Mouse (Mus musculus) lung, embryonic 15.5 days (tissue): ENCODE measurements around the gene Kcng3. TPM values are rescaled to one million over a fixed set of nuclear protein-coding genes. Genes with fewer than 3 reads are reported as not detected.
A peak's percentile ranks its signal among the peaks of the same experiment; 100 is the strongest.

Experiments used
- ATAC-seq: fragments of 200-750 bp; cut with Nextera tagmentation; 2 replicates; pipeline ENCODE4 v1.8.0; 2017; ENCODE audit warnings: moderate number of reproducible peaks, borderline replicate concordance; ENCODE audit not compliant: low FRiP score, low TSS enrichment; ENCODE audit errors: extremely low read depth
- H3K27ac ChIP-seq: fragments of 300-500 bp; sonication (generic); 2 replicates; pipeline ENCODE4 v1.5.1; 2015; ENCODE audit warnings: moderate library complexity, mild to moderate bottlenecking, inconsistent platforms
- H3K27me3 ChIP-seq: fragments of 300-500 bp; sonication (generic); 2 replicates; pipeline ENCODE4 v1.6.1; 2015; ENCODE audit warnings: inconsistent platforms
- H3K36me3 ChIP-seq: fragments of 300-500 bp; sonication (generic); 2 replicates; pipeline ENCODE4 v1.6.1; 2015; ENCODE audit warnings: inconsistent platforms
- H3K4me1 ChIP-seq: fragments of 300-500 bp; sonication (generic); 2 replicates; pipeline ENCODE4 v1.6.1; 2015; ENCODE audit warnings: inconsistent platforms
- H3K4me2 ChIP-seq: fragments of 300-500 bp; sonication (generic); 2 replicates; pipeline ENCODE4 v1.6.1; 2015; ENCODE audit warnings: inconsistent platforms, mild to moderate bottlenecking, moderate library complexity
- H3K4me3 ChIP-seq: fragments of 300-500 bp; sonication (generic); 2 replicates; pipeline ENCODE4 v1.5.1; 2015; ENCODE audit warnings: mild to moderate bottlenecking, inconsistent platforms
- H3K9ac ChIP-seq: fragments of 300-500 bp; sonication (generic); 2 replicates; pipeline ENCODE4 v1.6.1; 2015; ENCODE audit warnings: inconsistent platforms
- H3K9me3 ChIP-seq: fragments of 300-500 bp; sonication (generic); 2 replicates; pipeline ENCODE4 v1.6.1; 2016; ENCODE audit warnings: inconsistent platforms
- WGBS: fragments of 180-500 bp; shearing (Covaris S2); methylation state at CpG from one replicate; pipeline ENCODE4 v1.1.7; 2015; 5-methylcytosine and 5-hydroxymethylcytosine counted together
- polyA plus RNA-seq: library from polyadenylated mRNA; unstranded; fragments of >200 nt; fragmentation: Nextera tagmentation; extraction: Ambion mirVana; gene quantifications from 2 replicates; pipeline ENCODE4 v1.2.1, GENCODE M21; 2015

Kcng3 gene
- polyA plus RNA-seq: not detected in 2 replicates

DNA sequence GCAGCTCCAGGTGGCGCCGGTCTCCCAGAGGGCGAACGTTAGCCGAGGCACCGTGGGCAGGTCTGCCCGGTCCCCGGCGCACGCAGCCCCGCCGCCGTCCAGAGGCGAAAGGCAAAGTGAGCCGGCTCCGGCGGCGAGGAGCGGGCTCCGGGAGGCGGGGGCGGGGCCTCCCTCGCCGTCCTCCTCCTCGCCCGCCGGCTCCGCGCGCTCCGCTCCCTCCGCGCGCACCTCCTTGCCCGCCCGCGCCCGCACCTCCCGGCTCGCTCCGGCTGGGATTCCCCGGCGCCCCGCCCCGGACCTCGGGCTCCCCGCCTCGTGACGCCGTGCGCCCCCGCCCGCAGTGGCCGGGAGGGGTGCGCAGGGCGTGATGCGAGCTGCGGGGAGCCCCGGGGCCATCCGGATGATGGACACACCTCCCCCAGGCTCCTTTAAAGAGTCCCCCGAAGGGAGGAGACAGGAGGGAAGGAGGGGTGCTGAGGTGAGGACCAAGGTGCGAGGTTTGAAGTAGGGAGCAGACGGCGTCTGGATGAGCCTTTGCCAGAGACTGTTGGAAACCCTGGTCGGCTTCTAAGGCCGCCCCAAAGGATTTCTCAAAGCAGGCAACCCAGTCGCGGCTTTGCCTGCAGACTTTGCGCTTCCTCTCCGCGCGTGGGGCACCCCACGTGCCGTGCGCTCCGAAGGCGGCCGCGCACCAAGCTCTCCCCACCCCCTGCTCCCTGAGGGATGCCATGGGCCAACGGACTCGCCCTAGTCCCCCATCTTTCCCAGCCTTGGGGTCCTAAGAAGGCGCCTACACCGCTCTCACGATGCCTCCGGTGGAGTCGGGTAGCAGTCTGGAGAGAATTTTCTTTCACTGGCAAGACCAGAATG, at the start of gene Kcng3:
Gene Kcng3 (minus strand): TSS at position 113 of the 870 bp plus-strand sequence.
- no peaks in the 10 kb centered on the region for H3K36me3 ChIP-seq
- H3K4me1 ChIP-seq: peaks cover 21% of the 10 kb centered on the region
- peak within 1 kb of the TSS; percentile 31; the same call in 1 of the 2 replicates for H3K9ac ChIP-seq
- no peak within 1 kb of the TSS for H3K27ac ChIP-seq
- peaks cover 80% of the 10 kb centered on the region for H3K27me3 ChIP-seq
- H3K4me2 ChIP-seq: peak within 1 kb of the TSS; percentile 93
- WGBS: under 1% methylated on average over 69 of the region's 86 CpGs
- peak; percentile 64 for ATAC-seq
- no peaks in the 10 kb centered on the region; the same call in 1 of the 2 replicates for H3K9me3 ChIP-seq
- peak within 1 kb of the TSS; percentile 54 for H3K4me3 ChIP-seq

DNA sequence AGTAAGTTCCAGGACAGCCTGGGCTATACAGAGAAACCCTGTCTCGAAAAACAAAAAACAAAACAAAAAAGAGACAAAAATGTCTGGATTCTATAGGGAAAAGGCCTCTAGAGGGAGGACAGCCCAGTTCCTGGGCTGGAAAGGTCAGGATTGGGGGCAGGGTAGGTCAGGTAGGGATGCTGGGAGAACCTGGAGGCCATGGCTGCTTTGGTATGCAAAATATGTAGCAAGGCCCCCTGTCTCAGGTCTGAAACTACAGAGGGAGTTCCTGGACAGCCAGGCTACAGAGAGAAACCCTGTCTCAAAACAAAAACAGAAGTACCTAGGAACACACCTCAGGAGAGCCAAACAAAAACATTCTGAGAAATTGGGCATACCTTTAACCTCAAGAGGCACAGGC, 45.7 kb upstream of the Kcng3 start:
- ATAC-seq: no peak
- no peak overlapping the region for H3K9ac ChIP-seq
- no peak overlapping the region for H3K27ac ChIP-seq
- H3K4me2 ChIP-seq: no peak overlapping the region
- no peaks in the 10 kb centered on the region for H3K9me3 ChIP-seq
- 73% methylated on average over 1 of the region's 1 CpGs for WGBS
- no peak overlapping the region for H3K4me3 ChIP-seq
- H3K4me1 ChIP-seq: no peaks in the 10 kb centered on the region
- H3K27me3 ChIP-seq: no peaks in the 10 kb centered on the region
- no peaks in the 10 kb centered on the region for H3K36me3 ChIP-seq

DNA sequence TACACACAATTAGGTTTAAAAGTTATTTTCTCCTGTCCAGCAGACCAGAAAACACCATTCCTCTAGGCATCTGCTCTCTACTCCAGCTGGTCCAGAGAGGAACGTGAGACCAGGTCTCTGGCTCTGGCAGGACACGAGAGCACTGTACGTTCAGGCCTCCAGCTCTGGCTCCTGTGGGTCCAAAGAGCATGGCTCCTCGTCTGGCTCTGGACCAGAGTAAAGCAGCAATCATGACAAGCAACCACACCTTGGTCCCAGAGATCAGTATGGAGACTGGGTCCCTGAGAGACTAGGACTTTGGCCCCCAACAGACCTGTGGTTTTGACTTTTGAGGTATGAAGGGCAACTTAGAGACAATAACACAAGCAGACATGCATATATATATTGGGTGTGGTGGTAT, 41.0 kb upstream of the Kcng3 start:
- H3K4me1 ChIP-seq: no peaks in the 10 kb centered on the region
- H3K4me2 ChIP-seq: no peak overlapping the region
- no peaks in the 10 kb centered on the region for H3K27me3 ChIP-seq
- no peaks in the 10 kb centered on the region for H3K9me3 ChIP-seq
- no peak overlapping the region for H3K27ac ChIP-seq
- 72% methylated on average over 4 of the region's 4 CpGs for WGBS
- no peak overlapping the region for H3K4me3 ChIP-seq
- ATAC-seq: no peak
- H3K9ac ChIP-seq: no peak overlapping the region
- H3K36me3 ChIP-seq: no peaks in the 10 kb centered on the region

DNA sequence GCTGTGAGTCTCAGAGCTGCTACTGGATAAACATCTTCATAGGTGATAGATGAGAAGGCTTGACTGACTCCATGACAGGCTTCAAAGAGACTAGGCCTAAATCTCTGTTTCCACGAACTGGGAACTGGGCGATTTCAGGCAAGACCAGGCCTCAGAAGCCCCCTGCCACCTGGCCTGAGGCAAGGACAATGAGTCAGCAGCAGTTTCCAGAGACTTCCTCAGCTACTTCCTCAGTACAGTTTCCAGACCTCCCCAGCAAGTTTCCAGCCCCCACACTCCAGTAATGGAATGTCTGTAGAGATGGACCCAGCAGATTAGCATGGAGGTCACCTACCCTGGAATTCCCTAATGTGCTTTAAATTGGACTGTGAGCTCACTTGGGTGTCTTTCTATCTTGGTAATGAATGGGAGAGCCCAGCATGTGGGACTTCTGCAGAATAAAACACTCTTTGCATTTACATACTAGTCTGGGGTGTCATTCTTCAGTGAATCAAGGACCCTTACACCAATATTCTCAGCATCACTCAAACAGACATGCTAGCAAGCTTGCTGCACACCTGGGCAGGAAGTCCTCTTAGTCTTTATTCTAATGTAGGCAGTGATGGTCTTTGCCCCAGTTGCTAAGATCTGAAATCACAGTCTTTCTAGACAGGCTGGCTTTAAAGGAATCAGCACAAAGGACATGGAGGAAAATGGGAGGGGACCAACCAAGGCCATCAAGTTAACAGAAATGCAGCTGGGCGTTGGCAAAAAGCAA, 36.4 kb upstream of the Kcng3 start:
- no peak for ATAC-seq
- 79% methylated on average over 3 of the region's 3 CpGs for WGBS
- Histone ChIP-seq H3K27ac (no peak overlapping the region), H3K9ac (no peak overlapping the region), H3K4me2 (no peak overlapping the region), H3K36me3 (no peaks in the 10 kb centered on the region), H3K27me3 (no peaks in the 10 kb centered on the region), H3K9me3 (no peaks in the 10 kb centered on the region), H3K4me3 (no peak overlapping the region), H3K4me1 (no peaks in the 10 kb centered on the region)

DNA sequence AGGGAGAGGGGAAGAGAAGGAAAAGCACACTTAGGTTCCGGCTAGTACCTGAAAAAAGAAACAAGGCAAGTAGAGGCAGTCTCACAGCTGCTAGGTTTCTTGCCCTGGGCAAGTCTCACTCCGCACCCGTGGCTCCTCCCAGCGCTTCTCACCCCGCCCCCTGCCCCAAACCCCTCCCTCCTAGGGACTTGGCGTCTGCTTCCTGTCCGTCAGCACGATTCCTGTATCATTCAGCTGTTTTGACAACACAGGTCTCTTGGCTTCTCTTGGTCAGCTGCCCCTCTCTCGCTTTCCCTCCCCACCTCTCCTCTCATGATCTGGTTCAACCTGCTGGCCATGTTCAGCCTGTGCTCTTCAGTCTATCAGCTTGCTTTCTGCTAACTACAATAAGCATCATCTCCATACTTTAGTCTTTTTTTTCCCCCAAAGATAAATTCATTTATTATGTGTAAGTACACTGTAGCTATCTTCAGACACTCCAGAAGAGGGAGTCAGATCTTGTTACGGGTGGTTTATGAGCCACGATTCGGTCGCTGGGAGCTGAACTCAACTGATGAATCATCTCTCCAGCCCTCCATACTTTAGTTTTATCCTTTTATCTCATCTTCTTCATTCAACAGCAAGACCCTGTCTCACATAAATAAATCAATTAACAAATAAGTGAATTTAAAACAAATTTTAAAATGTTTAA, 35.0 kb upstream of the Kcng3 start:
- no peaks in the 10 kb centered on the region for H3K27me3 ChIP-seq
- no peak for ATAC-seq
- no peaks in the 10 kb centered on the region for H3K4me1 ChIP-seq
- 63% methylated on average over 13 of the region's 13 CpGs for WGBS
- no peak overlapping the region for H3K9ac ChIP-seq
- no peaks in the 10 kb centered on the region for H3K36me3 ChIP-seq
- no peaks in the 10 kb centered on the region for H3K9me3 ChIP-seq
- no peak overlapping the region for H3K27ac ChIP-seq
- H3K4me3 ChIP-seq: no peak overlapping the region
- H3K4me2 ChIP-seq: no peak overlapping the region

DNA sequence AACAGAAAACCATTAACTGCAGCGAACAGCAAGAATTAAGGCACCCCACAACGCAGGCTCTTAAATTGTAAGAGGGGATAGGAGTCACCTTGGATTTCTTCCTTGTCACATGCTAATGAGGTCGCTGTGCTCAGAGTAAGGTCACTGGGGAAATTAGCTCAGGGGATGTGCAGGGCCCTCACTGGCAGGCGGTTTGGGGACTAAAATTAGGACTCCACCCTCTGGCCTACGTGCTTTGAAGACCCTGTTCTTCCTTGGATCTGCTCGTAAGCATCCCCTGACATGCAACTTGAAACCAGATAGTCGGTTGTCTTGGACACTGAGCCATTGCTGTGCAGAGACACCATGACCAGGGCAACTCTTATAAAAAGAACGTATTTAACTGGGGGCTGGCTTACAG, 33.1 kb upstream of the Kcng3 start:
- H3K4me1 ChIP-seq: no peaks in the 10 kb centered on the region
- no peak overlapping the region for H3K9ac ChIP-seq
- no peaks in the 10 kb centered on the region for H3K9me3 ChIP-seq
- no peak for ATAC-seq
- no peak overlapping the region for H3K4me3 ChIP-seq
- WGBS: 48% methylated on average over 8 of the region's 8 CpGs
- no peaks in the 10 kb centered on the region for H3K36me3 ChIP-seq
- H3K27me3 ChIP-seq: no peaks in the 10 kb centered on the region
- H3K27ac ChIP-seq: no peak overlapping the region
- no peak overlapping the region for H3K4me2 ChIP-seq

DNA sequence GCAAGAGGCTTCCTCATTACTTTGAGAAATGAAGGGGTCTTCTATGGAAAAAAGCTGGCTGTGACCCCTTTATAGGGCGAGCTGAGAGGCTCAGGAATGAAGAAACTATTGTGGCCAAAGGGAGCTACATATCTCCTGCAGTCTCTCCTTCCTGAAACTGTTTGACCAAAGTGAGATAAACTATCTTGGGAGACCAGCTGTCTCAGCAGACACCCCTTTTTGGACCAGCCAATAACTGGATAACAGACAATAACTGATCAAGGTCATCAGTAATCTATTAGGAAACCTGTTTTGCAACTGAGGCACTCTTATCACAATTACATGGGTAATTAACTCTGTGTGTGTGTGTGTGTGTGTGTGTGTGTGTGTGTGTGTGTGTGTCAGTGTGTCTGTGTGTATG, 27.2 kb upstream of the Kcng3 start:
- Histone ChIP-seq H3K4me3 (no peak overlapping the region), H3K9ac (no peak overlapping the region), H3K4me2 (no peak overlapping the region), H3K36me3 (no peaks in the 10 kb centered on the region), H3K9me3 (no peaks in the 10 kb centered on the region), H3K4me1 (no peaks in the 10 kb centered on the region), H3K27ac (no peak overlapping the region), H3K27me3 (no peaks in the 10 kb centered on the region)
- ATAC-seq: no peak
- WGBS: 51% methylated on average over 1 of the region's 1 CpGs

DNA sequence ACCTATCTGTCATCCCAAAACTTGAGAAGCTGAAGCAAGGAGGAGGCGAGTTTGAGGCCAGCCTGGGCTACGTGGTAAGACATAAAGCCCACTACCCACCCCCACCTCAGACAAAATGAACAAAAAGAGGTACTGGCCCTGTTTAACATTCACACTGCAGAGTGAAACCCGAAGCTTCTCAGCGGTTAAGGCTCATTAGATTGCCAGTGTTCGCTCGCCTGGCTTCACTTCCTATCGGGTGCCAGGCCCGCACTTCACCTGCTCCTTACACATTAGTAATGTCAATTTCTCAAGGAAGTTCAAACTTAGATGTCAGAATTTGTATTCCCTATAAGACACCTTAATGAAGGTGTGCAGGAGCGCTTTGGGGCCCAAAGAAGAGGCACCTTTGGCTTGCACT, 25.7 kb upstream of the Kcng3 start:
- Histone ChIP-seq H3K4me2 (no peak overlapping the region), H3K9ac (no peak overlapping the region), H3K27me3 (no peaks in the 10 kb centered on the region), H3K4me3 (no peak overlapping the region), H3K27ac (no peak overlapping the region), H3K36me3 (no peaks in the 10 kb centered on the region), H3K4me1 (no peaks in the 10 kb centered on the region), H3K9me3 (no peaks in the 10 kb centered on the region)
- ATAC-seq: no peak
- 82% methylated on average over 9 of the region's 9 CpGs for WGBS

DNA sequence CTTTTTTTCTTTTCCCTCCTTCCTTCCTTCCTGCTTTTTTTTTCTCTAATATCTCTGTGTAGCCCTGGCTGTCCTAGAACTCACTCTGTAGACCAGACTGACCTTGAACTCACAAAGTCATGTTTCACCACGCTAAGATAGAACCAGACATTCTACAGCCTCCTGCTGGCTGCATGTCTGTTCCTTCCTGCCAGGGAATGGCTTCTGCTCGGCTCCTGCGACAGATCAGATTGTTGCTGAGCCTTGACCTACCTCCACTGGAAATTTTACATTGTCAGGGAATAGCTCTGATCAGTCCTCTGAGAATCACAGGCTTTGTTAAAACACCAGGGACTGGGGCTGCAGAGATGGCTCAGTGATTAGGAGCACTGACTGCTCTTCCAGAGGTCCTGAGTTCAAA, 24.0 kb upstream of the Kcng3 start:
- H3K9ac ChIP-seq: no peak overlapping the region
- ATAC-seq: no peak
- WGBS: 76% methylated on average over 3 of the region's 3 CpGs
- no peaks in the 10 kb centered on the region for H3K27me3 ChIP-seq
- no peak overlapping the region for H3K4me3 ChIP-seq
- no peaks in the 10 kb centered on the region for H3K9me3 ChIP-seq
- no peak overlapping the region for H3K27ac ChIP-seq
- H3K4me2 ChIP-seq: no peak overlapping the region
- H3K36me3 ChIP-seq: no peaks in the 10 kb centered on the region
- no peaks in the 10 kb centered on the region for H3K4me1 ChIP-seq

DNA sequence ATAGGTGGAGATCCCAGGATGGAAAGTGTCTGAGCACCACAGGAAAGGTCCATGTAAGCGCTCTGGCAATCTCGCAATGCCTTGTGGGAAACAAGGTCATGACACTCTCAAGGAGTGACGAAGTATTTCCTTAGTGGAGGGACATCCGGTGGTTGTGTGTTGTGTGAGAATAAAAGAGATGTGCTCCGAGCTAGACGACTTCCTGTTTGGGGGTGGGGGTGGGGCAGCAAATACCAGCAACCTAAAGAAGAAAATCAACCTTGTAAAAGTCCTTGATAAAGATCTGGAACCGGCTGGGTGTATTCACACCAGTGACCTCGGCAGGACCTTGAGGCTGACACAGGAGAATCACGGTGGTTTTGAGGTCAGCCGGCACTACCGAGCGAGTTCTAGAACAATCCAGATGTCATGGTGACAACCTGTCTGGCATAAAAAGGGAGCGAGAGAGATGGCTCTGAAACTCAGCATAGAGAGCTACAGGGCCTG, 23.0 kb upstream of the Kcng3 start:
- WGBS: 48% methylated on average over 13 of the region's 13 CpGs
- Histone ChIP-seq H3K9me3 (no peaks in the 10 kb centered on the region), H3K27ac (no peak overlapping the region)

DNA sequence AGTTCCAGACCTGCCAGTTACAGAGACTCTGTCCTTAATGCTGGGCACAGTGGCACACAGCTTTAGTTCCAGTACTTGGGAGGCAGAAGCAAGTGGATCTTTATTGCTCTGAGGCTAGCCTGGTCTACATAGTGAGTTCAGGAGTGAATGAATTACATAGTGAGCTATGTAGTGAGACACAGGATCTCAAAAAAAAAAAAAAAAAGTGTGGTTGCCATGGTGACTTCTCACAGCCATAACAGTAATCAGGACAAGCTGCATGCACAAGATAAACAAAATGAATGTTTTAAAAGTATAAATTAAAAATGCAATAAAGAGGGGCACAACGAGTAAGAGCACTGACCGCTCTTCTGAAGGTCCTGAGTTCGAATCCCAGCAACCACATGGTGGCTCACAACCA, 21.9 kb upstream of the Kcng3 start:
- Histone ChIP-seq H3K4me1 (no peaks in the 10 kb centered on the region), H3K9me3 (no peaks in the 10 kb centered on the region), H3K4me2 (no peak overlapping the region), H3K27me3 (no peaks in the 10 kb centered on the region), H3K36me3 (no peaks in the 10 kb centered on the region), H3K4me3 (no peak overlapping the region), H3K27ac (no peak overlapping the region), H3K9ac (no peak overlapping the region)
- WGBS: 84% methylated on average over 3 of the region's 3 CpGs
- no peak for ATAC-seq

More for the DNA sequence above, 23.0 kb upstream of the Kcng3 start:
- Histone ChIP-seq H3K4me3 (no peak overlapping the region), H3K36me3 (no peaks in the 10 kb centered on the region), H3K4me2 (no peak overlapping the region), H3K9ac (no peak overlapping the region), H3K4me1 (no peaks in the 10 kb centered on the region), H3K27me3 (no peaks in the 10 kb centered on the region)
- 0 out of 2 replicates have a peak, but pooled peaks have one; percentile 42 for ATAC-seq
